Mouse (Mus musculus) forelimb bud, embryonic 11.5 days (tissue): Measurements from ENCODE around the gene Aprt.
A peak's percentile ranks its signal among the peaks of the same experiment; 100 is the strongest.
"Not testable (repeated sequence)": the region's sequence is repeated elsewhere in the genome, so short reads cannot be mapped to it uniquely, and the experiment has no call there.

ENCODE experiments used
- DNase-seq: peaks from one replicate; pipeline ENCODE4 v3.0.0-alpha.2; 2012; ENCODE audit warnings: low read depth, low spot score

Gene Aprt

GRCm38 (mm10) chr8:122586171-122586570 is 9.5 kb upstream of the Aprt start:
- no peak for DNase-seq

- no peak for DNase-seq
These were observed 8.7 kb upstream of the Aprt start for GRCm38 (mm10) chr8:122585411-122585891.

GRCm38 (mm10) chr8:122584981-122585380 is 8.3 kb upstream of the Aprt start:
- no peak for DNase-seq

GRCm38 (mm10) chr8:122580926-122581325 is 4.2 kb upstream of the Aprt start:
- DNase-seq, result peak; percentile 42

GRCm38 (mm10) chr8:122579196-122579595 is 2.5 kb upstream of the Aprt start:
- DNase-seq, result peak; percentile 57

GRCm38 (mm10) chr8:122577116-122577515 is 407 bp upstream of the Aprt start:
- DNase-seq, result no peak

- no peak for DNase-seq
These were observed 718 bp downstream of the Aprt start for GRCm38 (mm10) chr8:122575735-122576647.

- no peak for DNase-seq
These were observed 1.4 kb downstream of the Aprt start for GRCm38 (mm10) chr8:122575286-122575685.

- no peak for DNase-seq
These were observed 1.9 kb downstream of the Aprt start for GRCm38 (mm10) chr8:122574667-122575251.

GRCm38 (mm10) chr8:122574264-122574663 is 2.4 kb downstream of the Aprt start:
- DNase-seq, result no peak

GRCm38 (mm10) chr8:122573577-122573976 is 3.1 kb downstream of the Aprt start:
- no peak for DNase-seq

- not testable (repeated sequence) for DNase-seq
These were observed 3.5 kb downstream of the Aprt start for GRCm38 (mm10) chr8:122573176-122573575.

- DNase-seq, result no peak
These were observed 4.0 kb downstream of the Aprt start for GRCm38 (mm10) chr8:122572751-122573150.

GRCm38 (mm10) chr8:122571750-122572267 is 4.9 kb downstream of the Aprt start:
- DNase-seq, result no peak

- DNase-seq, result no peak
These were observed 5.6 kb downstream of the Aprt start for GRCm38 (mm10) chr8:122571153-122571552.

GRCm38 (mm10) chr8:122569996-122570395 is 6.7 kb downstream of the Aprt start:
- DNase-seq, result no peak

- DNase-seq, result no peak
These were observed 7.4 kb downstream of the Aprt start for GRCm38 (mm10) chr8:122569329-122569728.

GRCm38 (mm10) chr8:122568881-122569309 is 7.8 kb downstream of the Aprt start:
- no peak for DNase-seq

GRCm38 (mm10) chr8:122568109-122568504 is 8.6 kb downstream of the Aprt start:
- DNase-seq, result no peak

- peak; percentile 97 for DNase-seq
These were observed 9.2 kb downstream of the Aprt start, which contains the start of gene Cdt1 for GRCm38 (mm10) chr8:122567361-122568108. Gene Cdt1 (plus strand): TSS chr8:122568015.

GRCm38 (mm10) chr8:122566766-122567165 is 9.9 kb downstream of the Aprt start:
- DNase-seq, result no peak
